Mouse (Mus musculus) myocyte (in vitro differentiated cells): ENCODE measurements around the gene Lmna.
A peak's percentile ranks its signal among the peaks of the same experiment; 100 is the strongest.

Experiments used
- CEBPB ChIP-seq: IDR thresholded peaks from 2 replicates; pipeline ENCODE4 v1.6.1; 2011; ENCODE audit warnings: mild to moderate bottlenecking, moderate library complexity; ENCODE audit not compliant: poor library complexity, insufficient read depth, severe bottlenecking
- E2F4 ChIP-seq: IDR thresholded peaks from one replicate; pipeline ENCODE4 v1.6.1; 2011; ENCODE audit warnings: mild to moderate bottlenecking, control low read depth, moderate library complexity; ENCODE audit not compliant: insufficient read depth
- POLR2A ChIP-seq: IDR thresholded peaks from one replicate; pipeline ENCODE4 v1.6.1; 2011; ENCODE audit warnings: low read depth, mild to moderate bottlenecking, control low read depth, moderate library complexity; ENCODE audit not compliant: insufficient read length
- USF1 ChIP-seq: IDR thresholded peaks from one replicate; pipeline ENCODE4 v1.6.1; 2011; ENCODE audit warnings: low read depth, mild to moderate bottlenecking, control low read depth, moderate library complexity

GRCm38 (mm10) chr3:88494836-88495628 is 14.7 kb downstream of the Lmna start:
- TF ChIP-seq POLR2A (peak; percentile 34), E2F4 (no peak), CEBPB (no peak), USF1 (no peak)
